Mouse (Mus musculus) lung, postnatal 36 days (tissue): ENCODE data around the gene P2rx7.

ENCODE experiments used
- DNase-seq: peaks from one replicate; pipeline ENCODE4 v3.0.0; 2022; ENCODE audit warnings: mixed read lengths

Gene P2rx7

GRCm38 (mm10) chr5:122695516-122695915 is 51.8 kb downstream of the P2rx7 start:
- no peak for DNase-seq

- peak; percentile 50 for DNase-seq
These were observed 54.5 kb downstream of the P2rx7 start for GRCm38 (mm10) chr5:122698041-122698700.

GRCm38 (mm10) chr5:122698701-122699060 is 55.0 kb downstream of the P2rx7 start:
- DNase-seq = peak; percentile 50

- DNase-seq = no peak
These were observed 56.6 kb downstream of the P2rx7 start for GRCm38 (mm10) chr5:122700109-122700836.

GRCm38 (mm10) chr5:122700837-122701212 is 57.1 kb downstream of the P2rx7 start:
- no peak for DNase-seq

- DNase-seq = no peak
These were observed 58.4 kb downstream of the P2rx7 start for GRCm38 (mm10) chr5:122702156-122702555.

- no peak for DNase-seq
These were observed 59.9 kb downstream of the P2rx7 start for GRCm38 (mm10) chr5:122703574-122703973.

GRCm38 (mm10) chr5:122704571-122704970 is 60.9 kb downstream of the P2rx7 start:
- no peak for DNase-seq

- DNase-seq = no peak
These were observed 61.5 kb downstream of the P2rx7 start for GRCm38 (mm10) chr5:122705174-122705573.

GRCm38 (mm10) chr5:122706917-122707275 is 63.2 kb downstream of the P2rx7 start:
- DNase-seq = no peak

GRCm38 (mm10) chr5:122707276-122708181 is 63.8 kb downstream of the P2rx7 start, which contains the start of gene P2rx4:
Gene P2rx4 (plus strand): TSS chr5:122707544.
- DNase-seq = peak; percentile 93

- DNase-seq = no peak
These were observed 65.1 kb downstream of the P2rx7 start for GRCm38 (mm10) chr5:122708819-122709218.

GRCm38 (mm10) chr5:122715723-122716122 is 72.0 kb downstream of the P2rx7 start:
- no peak for DNase-seq

GRCm38 (mm10) chr5:122716793-122717192 is 73.1 kb downstream of the P2rx7 start:
- DNase-seq = no peak

GRCm38 (mm10) chr5:122718400-122718799 is 74.7 kb downstream of the P2rx7 start:
- DNase-seq = no peak

- no peak for DNase-seq
These were observed 75.5 kb downstream of the P2rx7 start for GRCm38 (mm10) chr5:122719168-122719567.

GRCm38 (mm10) chr5:122725453-122725852 is 81.7 kb downstream of the P2rx7 start:
- no peak for DNase-seq

GRCm38 (mm10) chr5:122726068-122726467 is 82.4 kb downstream of the P2rx7 start:
- peak; percentile 85 for DNase-seq

GRCm38 (mm10) chr5:122726595-122726994 is 82.9 kb downstream of the P2rx7 start:
- no peak for DNase-seq

- DNase-seq = no peak
These were observed 83.4 kb downstream of the P2rx7 start for GRCm38 (mm10) chr5:122727096-122727495.

GRCm38 (mm10) chr5:122730776-122731175 is 87.1 kb downstream of the P2rx7 start:
- DNase-seq = no peak

GRCm38 (mm10) chr5:122731321-122731720 is 87.6 kb downstream of the P2rx7 start:
- peak; percentile 86 for DNase-seq

GRCm38 (mm10) chr5:122731991-122732673 is 88.4 kb downstream of the P2rx7 start:
- DNase-seq = peak; percentile 68
